18 mouse cellular contexts compared by ENCODE assay signal in the genomic region with DNA sequence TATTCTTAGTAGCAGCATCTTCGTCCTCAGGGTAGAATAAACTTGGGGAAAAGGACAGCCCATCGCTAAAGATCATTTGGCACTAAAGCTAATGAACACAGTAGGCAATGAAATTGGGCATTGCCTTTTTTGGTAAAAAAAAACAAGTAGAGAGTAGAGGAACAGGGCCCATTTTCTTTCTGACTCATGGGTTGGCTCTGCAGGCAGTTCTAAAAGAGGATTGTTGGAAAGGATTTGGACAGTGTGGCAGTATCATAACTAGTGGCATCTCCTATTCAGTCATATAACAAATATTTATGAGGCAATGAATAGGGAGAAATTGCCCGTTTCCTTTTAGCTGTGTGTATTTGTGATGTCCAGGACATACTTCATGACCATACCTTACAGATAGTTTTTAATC.
"Had no signal": no experiment of that assay in that cellular context is flagged by ENCODE, and none has a peak within 500 bp of the region (broad histone marks: within the 10 kb centered on the region; RNA-seq: fewer than 3 reads in every experiment).

No protein-coding gene starts in this region.

- H3K27me3 ChIP-seq: limb, embryonic 15.5 days; liver, embryonic 13.5 days; lung, embryonic 15.5 days; midbrain, embryonic 12.5 days; neural tube, embryonic 13.5 days had no signal

- DNase-seq: kidney, adult 11 months; kidney, adult 9 months; kidney, postnatal 36 days; layer of hippocampus, postnatal 36 days; liver, embryonic 13.5 days; liver, postnatal 0 days; right cerebral cortex, postnatal 14 days; thymus, adult 18-20 months; thymus, postnatal 14 days had no signal

- ATAC-seq: liver, postnatal 0 days; midbrain, embryonic 16.5 days had no signal

- H3K9me3 ChIP-seq: limb, embryonic 15.5 days; liver, embryonic 13.5 days; lung, embryonic 15.5 days; midbrain, embryonic 12.5 days; neural tube, embryonic 13.5 days had no signal

- H3K36me3 ChIP-seq: limb, embryonic 15.5 days; liver, embryonic 13.5 days; lung, embryonic 15.5 days; midbrain, embryonic 12.5 days; neural tube, embryonic 13.5 days had no signal

- H3K4me1 ChIP-seq: limb, embryonic 15.5 days; liver, embryonic 13.5 days; lung, embryonic 15.5 days; megakaryocyte, embryonic 14.5 days; midbrain, embryonic 12.5 days; neural tube, embryonic 13.5 days had no signal

- H3K27ac ChIP-seq: kidney, postnatal 0 days; limb, embryonic 15.5 days; liver, embryonic 13.5 days; lung, embryonic 15.5 days; macrophage; midbrain, embryonic 12.5 days; neural tube, embryonic 13.5 days; stomach, postnatal 0 days had no signal

- H3K9ac ChIP-seq: limb, embryonic 15.5 days; liver, embryonic 13.5 days; liver, postnatal 0 days; lung, embryonic 15.5 days; midbrain, embryonic 12.5 days; neural tube, embryonic 13.5 days had no signal

- H3K4me2 ChIP-seq: limb, embryonic 15.5 days; liver, embryonic 13.5 days; lung, embryonic 15.5 days; midbrain, embryonic 12.5 days; neural tube, embryonic 13.5 days had no signal

- H3K4me3 ChIP-seq: limb, embryonic 15.5 days; liver, embryonic 13.5 days; lung, embryonic 15.5 days; megakaryocyte, embryonic 14.5 days; midbrain, embryonic 12.5 days; neural tube, embryonic 13.5 days had no signal
